Comparison of ENCODE assay signal across 22 mouse cellular contexts in genomic region chr1:143202182-143202581, GRCm38 (mm10).
DNase-seq lines count a peak whose midpoint lies in the region; ATAC-seq and TF ChIP-seq lines count a peak whose summit lies in the region.
"Had no signal": no experiment of that assay in that cellular context is flagged by ENCODE, and none has a peak within 500 bp of the region (broad histone marks: within the 10 kb centered on the region; RNA-seq: fewer than 3 reads in every experiment).

No protein-coding gene starts in this region.

- 39% methylated on average over 3 of the region's 3 CpGs for WGBS in heart, embryonic 12.5 days
- 34% methylated on average over 3 of the region's 3 CpGs for whole genome bisulfite sequencing in heart, adult 2 months

- no peak overlapping the region for H3K4me3 ChIP-seq in heart, embryonic 12.5 days
- H3K4me3 ChIP-seq in heart, adult 2 months: no peak overlapping the region
- H3K4me3 ChIP-seq: embryonic facial prominence, embryonic 12.5 days; midbrain, embryonic 12.5 days; myocyte had no signal

- ATAC-seq in heart, embryonic 12.5 days (ENCODE audit: insufficient number of reproducible peaks, low FRiP score): peak; percentile 77
- ATAC-seq in common myeloid progenitor, adult 5-6 weeks (replicated peaks; ENCODE audit: low read depth, poor library complexity, severe bottlenecking): peak; percentile 97
- ATAC-seq: forebrain, embryonic 16.5 days had no signal

- H3K27me3 ChIP-seq in heart, embryonic 12.5 days (replicated peaks): no peaks in the 10 kb centered on the region
- no peaks in the 10 kb centered on the region for H3K27me3 ChIP-seq in heart, adult 2 months (ENCODE audit: control insufficient read depth, insufficient read depth, low read length)
- H3K27me3 ChIP-seq: embryonic facial prominence, embryonic 12.5 days; midbrain, embryonic 12.5 days had no signal

- no peak for TF ChIP-seq CTCF in heart, adult 2 months (IDR thresholded peaks at IDR 0.05)

- DNase-seq in heart, adult 2 months: no peak
- peak; percentile 13 for DNase-seq in ovary, postnatal 36 days (ENCODE audit: low spot score)
- no peak for DNase-seq in ovary, postnatal 14 days (ENCODE audit: low spot score)
- peak; percentile 28 for DNase-seq in thymus, postnatal 25 days
- DNase-seq in embryo, embryonic 9.5 days (ENCODE audit: extremely low spot score): no peak
- DNase-seq in lung, postnatal 10 days: no peak
- DNase-seq: adrenal gland, adult 2 months; B cell, adult 2 months; cerebellum, adult 11-12 months; heart, postnatal 36 days; kidney, adult 8-10 months; liver; lung, adult 2 months; lung, postnatal 4 days; right cerebral cortex, postnatal 25 days had no signal

- H3K27ac ChIP-seq in heart, embryonic 12.5 days (ENCODE audit: poor library complexity, severe bottlenecking): no peak overlapping the region
- no peak overlapping the region for H3K27ac ChIP-seq in heart, adult 2 months
- H3K27ac ChIP-seq: embryonic facial prominence, embryonic 12.5 days; midbrain, embryonic 12.5 days; stomach, postnatal 0 days had no signal

- no peak for TF ChIP-seq EP300 in heart, adult 2 months (IDR thresholded peaks at IDR 0.05; ENCODE audit: insufficient read depth, low read depth, low read length)

- no peak for TF ChIP-seq POLR2A in heart, adult 2 months (IDR thresholded peaks at IDR 0.05; ENCODE audit: insufficient read depth, low read depth, low read length)

- intact Hi-C loops in heart, adult 2 months (cut with DNase I): no loop called here

- no peak overlapping the region for H3K9ac ChIP-seq in heart, embryonic 12.5 days
- H3K9ac ChIP-seq in heart, adult 2 months (ENCODE audit: low read depth, low read length): no peak overlapping the region
- H3K9ac ChIP-seq: embryonic facial prominence, embryonic 12.5 days; midbrain, embryonic 12.5 days had no signal

- no peaks in the 10 kb centered on the region for H3K4me1 ChIP-seq in heart, embryonic 12.5 days (replicated peaks)
- H3K4me1 ChIP-seq in heart, adult 2 months (ENCODE audit: control insufficient read depth, insufficient read depth, low read length): no peaks in the 10 kb centered on the region
- H3K4me1 ChIP-seq: embryonic facial prominence, embryonic 12.5 days; midbrain, embryonic 12.5 days had no signal

- H3K4me2 ChIP-seq in heart, embryonic 12.5 days: no peak overlapping the region
- H3K4me2 ChIP-seq: embryonic facial prominence, embryonic 12.5 days; midbrain, embryonic 12.5 days had no signal

- H3K36me3 ChIP-seq in heart, embryonic 12.5 days: no peaks in the 10 kb centered on the region
- H3K36me3 ChIP-seq in heart, adult 2 months (ENCODE audit: control insufficient read depth, insufficient read depth, low read length): no peaks in the 10 kb centered on the region
- H3K36me3 ChIP-seq: embryonic facial prominence, embryonic 12.5 days; midbrain, embryonic 12.5 days had no signal

- no peaks in the 10 kb centered on the region for H3K79me2 ChIP-seq in heart, adult 2 months (replicated peaks; ENCODE audit: control insufficient read depth, insufficient read depth, low read length)

- no peaks in the 10 kb centered on the region for H3K9me3 ChIP-seq in heart, embryonic 12.5 days (replicated peaks)
- H3K9me3 ChIP-seq: embryonic facial prominence, embryonic 12.5 days; midbrain, embryonic 12.5 days had no signal

Comparison
In these comparisons a context has a peak if more than half of its experiments do, and no peak if none do; other contexts are left out.
1. DNase-seq: peak in ovary, postnatal 36 days (single experiment) and thymus, postnatal 25 days (single experiment); none in heart, adult 2 months (0 of 2), ovary, postnatal 14 days (single experiment), embryo, embryonic 9.5 days (single experiment) and lung, postnatal 10 days (single experiment).